Mouse (Mus musculus) c-Kit-positive CD71-negative TER-119-negative erythroid progenitor cells, embryonic 14.5 days (primary cell): ENCODE measurements around the gene Ypel2.
"Not testable (repeated sequence)": the region's sequence is repeated elsewhere in the genome, so short reads cannot be mapped to it uniquely, and the experiment has no call there.

ENCODE experiments used
- DNase-seq: peaks from one replicate; pipeline ENCODE4 v3.0.0-alpha.2; 2013; ENCODE audit warnings: low read depth

Gene Ypel2

DNA sequence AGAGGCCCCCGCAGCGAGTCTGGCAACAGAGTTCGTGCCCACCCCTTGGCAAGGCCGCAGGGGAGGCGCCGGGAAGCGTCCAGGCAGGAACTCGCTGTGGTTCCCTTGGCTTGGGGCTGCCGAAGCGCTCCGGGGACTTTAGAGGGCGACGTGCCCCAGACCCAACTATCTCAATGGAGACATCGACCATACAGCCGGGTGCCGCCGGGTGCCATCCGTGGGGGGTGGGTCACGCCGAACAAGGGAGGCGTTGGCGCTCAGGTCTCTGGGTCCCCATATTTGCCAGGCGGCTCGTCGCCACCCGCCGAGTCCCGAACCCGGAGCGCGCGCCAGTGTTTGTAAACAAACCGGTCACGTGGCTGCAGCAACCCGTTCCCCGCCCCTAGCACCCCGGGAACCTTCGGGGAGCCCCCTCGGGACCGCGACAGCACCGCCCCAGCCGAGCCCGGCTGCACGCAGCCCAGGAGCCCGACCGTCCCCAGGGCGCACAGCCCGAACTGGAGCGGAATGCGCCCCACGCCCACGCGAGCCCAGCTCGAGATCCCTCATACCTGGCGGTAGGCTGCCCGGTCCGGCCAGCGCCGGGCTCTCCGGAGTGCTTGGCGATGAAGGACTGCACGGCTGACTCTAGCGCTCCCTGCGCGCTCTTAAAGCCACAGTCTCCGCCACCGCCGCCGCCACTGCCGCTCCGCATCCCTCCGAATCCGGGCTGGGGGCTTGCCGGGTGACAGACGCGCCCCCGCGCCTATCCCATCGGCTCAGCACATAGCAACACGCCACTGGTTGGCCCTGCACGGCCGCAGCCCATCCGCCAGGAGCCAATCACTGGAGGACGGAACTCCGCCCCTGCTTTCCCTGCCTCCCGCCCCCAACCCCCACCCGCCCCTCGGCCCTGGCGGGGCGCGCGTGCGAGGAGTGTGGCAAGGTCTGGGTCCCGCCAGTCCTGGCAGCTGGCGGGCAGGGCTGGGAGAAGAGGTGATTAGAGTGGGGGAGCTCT is at the start of gene Ypel2:
Ypel2 (minus strand) TSS at position 667 of the 997 bp plus-strand sequence.
- DNase-seq = peak; percentile 77

DNA sequence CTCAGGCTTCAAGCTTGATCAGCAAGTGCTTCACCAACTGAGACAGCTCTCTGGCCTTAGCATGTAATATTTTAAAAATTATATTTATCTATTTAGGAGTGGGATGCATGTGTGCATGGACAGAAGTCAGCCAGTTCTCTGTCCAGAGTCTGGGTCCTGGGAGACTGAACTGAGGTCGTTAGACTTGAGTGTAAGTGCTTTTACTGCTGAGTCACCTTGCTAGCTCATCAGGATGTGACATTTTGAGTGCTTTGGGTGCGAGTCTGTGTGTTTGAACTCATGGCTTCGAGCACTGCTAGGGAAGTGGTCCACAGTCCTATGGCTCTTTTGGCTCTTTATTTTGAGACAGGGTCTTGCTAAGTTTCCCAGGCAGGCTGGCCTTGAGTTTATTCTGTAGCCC is 49.5 kb upstream of the Ypel2 start:
- no peak for DNase-seq

DNA sequence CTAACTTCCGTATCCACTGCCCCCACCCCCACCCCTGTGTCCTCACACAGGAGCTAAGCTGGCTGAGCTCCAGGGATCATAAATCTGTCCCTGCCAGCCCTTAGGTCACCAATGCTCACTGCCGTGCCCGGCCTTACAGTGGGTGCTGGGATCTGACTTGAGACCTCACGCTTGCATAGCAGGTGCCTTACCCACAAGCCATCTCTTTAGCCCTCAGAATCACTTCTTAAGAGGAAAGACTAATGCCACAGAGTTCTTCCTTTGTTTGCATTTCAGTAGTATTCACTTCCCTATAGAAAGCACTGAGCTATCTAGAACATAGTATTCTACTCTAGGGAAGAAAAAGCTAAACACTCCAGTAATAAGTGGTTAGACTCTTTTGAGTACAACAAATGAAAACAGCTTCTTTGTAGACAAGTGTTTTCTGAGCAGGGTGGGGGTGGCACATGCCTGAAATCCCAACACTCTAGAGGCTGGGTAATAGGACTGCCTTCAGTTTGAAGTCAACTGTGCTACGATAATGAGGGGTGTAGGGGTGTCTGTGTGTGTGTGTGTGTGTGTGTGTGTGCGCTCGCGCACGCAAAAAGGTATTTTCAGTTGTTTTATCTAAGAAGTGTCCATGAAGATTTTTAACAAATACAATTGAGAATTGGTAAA is 45.9 kb upstream of the Ypel2 start:
- peak; percentile 22 for DNase-seq

DNA sequence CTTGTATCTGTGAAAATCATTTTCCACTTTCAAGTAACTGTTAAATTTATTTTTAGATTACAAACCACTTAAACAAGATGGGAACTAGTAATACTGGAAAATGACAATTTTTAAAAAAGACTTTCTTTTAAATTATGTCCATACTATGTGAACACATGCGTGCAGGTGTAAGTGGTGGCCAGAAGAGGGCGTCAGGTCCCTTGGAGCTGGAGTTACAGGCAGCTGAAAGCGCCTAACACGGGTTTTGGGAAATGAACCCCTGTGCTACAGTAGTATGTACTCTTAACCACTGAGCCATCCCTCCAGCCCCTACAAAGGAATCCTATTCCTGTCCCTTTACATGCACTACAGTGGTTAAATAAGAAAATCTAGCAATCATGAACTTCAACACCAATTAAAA is 42.7 kb upstream of the Ypel2 start:
- DNase-seq = no peak

DNA sequence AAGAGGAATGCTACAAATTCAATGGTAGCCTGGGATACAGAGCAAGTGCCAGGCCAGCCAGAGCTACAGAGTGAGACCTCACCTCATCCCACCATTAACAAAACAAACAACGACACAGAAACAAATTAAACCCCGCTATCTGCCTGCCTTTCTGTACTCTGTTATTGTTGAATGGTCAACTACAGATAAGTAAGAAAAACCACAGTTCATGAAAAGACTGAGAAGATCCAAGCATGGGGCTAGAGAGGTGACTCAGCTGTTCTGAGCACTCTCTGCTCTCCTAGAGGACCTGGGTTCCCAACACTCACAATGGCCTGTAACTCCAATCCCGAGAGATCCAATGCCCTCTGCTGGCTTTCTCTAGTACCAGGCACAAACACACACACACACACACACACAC is 34.7 kb upstream of the Ypel2 start:
- no peak for DNase-seq

DNA sequence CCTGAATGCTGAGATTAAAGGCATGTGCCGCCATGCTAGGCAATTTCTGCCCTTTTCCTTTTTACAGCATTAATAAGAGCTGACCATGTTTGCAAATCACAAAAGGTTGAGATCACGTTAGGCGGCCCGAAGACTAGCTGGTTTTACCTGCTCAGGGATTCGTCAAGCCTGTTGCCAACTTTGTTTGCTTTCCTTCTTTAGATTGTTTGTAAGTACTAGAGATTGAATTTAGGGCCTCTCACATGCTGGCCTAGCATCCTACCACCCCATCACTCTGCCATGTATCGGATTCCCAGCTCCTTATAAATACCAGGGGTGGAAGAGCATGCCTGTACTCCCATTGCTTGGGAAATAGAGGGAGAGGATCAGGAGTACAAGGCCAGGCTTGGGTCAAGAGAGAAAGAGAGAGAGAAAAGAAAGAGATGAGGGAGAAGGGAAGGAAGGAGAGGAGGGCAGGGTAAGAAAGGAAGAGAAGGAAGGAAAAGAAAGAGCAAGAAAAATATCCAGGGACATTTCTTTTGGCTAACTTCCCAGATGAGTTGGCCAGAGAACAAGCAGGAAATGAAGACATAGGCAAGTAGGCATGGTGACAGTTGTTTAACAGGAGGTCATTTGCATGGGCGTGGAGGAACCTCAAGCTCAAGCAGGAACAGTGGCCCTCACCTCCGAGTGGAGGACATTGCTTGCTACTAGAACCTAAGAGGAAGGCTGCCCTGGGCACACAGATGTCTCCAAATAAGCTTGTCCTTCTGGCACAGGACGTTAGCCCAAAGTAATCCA is 32.8 kb upstream of the Ypel2 start:
- no peak for DNase-seq

DNA sequence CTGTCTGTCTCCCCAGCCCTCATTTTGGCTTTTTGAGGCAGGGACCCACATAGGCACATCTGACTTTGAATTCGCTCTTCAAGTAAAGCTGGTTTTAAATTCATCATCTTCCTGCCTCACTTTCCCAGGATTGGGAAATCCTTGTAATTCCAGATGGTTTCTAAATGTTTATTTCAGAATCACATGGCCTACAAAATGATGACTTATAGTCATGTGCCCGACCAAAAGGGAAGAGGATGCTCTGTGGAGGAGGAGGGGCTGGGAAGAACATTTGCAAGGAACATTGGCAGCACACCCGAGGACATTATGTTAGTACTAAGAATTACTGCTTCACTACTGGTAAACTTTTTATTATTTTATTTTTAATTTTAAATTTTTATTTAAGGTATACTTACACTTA is 31.8 kb upstream of the Ypel2 start:
- DNase-seq = no peak

DNA sequence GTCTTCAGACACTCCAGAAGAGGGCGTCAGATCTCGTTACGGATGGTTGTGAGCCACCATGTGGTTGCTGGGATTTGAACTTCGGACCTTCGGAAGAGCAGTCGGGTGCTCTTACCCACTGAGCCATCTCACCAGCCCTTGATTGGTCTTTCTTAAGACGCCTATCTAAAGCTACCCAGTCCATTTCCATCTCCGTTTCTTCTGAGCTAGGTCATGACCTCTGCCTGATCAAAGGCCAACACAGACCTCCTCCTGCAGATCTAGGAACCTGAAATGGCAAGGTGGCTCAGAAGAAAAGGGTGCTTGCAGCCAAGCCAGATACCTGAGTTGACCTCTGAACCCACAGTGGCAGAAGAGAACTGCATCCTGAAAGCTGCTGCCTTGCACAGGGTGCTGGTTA is 29.7 kb upstream of the Ypel2 start:
- not testable (repeated sequence) for DNase-seq

DNA sequence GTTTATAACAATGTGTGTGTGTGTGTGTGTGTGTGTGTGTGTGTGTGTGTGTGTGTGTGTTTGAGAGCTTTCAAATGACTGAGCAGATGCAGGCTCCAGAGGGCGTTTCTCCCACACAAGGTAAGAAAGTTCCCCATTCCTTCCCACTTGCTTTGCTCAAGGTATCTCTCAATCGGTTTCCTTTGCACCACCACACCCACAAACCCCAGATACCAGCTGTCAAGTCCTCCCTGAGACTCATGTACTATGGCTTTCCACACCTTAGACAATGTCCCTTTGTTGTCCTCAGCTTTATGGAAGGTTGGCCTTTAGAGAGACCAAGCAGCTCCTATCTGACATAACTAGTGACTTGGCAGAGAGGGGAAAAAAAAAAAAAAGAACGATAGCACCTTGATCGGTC is 29.3 kb upstream of the Ypel2 start:
- DNase-seq = no peak

DNA sequence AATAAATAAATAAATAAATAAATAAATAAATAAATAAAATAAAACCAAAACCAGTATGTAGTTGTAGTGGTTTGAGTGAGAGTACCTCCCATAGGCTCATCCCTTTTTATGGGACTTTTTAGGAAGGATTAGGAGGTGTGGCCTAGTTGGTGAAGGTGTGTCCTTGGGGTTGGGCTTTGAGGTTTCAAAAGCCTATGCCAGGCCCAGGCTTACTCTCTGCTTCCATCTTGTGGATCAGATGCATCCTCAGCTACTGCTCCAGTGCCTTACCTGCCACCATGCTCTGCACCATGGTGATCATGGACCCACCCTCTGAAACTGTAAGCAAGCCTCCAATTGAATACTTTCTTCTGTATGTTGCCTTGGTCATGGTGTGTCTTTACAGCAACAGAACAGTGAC is 28.0 kb upstream of the Ypel2 start:
- no peak for DNase-seq

DNA sequence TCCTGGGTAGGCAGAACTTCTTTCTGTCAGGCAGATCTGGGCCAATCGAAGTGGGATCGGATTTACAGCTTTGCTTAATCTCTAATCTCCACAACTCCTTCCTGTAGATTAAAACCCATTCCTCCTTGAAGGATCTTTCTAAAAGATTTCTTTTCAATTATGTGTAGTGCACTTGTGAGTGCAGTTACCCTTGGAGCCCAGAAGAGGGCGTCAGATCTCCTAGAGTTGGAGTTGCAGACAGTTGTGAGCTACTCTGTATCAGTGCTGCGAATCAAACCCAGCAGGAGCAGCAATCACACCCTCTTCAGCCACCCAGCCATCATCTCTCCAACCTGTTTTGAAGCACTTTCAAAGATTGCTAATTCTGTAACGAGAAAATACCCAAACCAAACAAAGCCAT is 26.9 kb upstream of the Ypel2 start:
- DNase-seq = no peak

DNA sequence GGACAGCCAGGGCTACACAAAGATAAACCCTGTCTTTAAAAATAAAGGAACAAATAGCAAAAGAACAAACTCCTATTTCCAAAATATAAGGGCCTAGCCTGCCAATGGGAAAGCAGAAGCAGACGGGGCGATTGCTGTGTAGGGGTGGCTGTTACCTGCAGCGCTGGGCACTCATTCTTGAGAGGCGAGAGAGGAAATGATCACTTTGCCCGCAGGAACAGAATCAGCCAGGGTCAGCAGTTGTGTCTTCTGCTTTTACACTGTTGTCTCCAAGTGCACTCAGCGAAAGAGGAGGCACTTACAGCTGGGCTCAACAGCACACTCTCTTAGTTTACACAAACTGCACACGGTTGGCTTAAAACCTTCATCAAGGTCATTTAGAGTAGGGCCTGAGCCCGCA is 25.9 kb upstream of the Ypel2 start:
- no peak for DNase-seq

DNA sequence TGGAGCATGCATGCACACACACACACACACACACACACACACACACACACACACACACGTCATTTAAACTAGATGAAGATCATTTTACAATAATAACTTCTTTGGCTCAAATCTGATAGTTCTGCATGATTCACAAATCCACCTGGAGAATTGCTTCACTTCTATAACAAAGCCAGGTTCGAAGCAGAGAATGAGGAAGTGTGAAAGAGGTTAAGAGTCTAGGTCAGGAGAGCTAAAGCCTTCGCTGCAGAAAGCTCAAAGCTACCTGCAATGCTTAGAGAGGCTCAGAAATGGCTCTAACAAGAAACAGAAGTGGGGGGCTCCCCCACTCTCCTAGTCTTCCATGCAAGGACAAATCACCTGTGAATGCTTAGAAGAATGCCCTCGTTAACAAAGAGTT is 24.6 kb upstream of the Ypel2 start:
- no peak for DNase-seq

DNA sequence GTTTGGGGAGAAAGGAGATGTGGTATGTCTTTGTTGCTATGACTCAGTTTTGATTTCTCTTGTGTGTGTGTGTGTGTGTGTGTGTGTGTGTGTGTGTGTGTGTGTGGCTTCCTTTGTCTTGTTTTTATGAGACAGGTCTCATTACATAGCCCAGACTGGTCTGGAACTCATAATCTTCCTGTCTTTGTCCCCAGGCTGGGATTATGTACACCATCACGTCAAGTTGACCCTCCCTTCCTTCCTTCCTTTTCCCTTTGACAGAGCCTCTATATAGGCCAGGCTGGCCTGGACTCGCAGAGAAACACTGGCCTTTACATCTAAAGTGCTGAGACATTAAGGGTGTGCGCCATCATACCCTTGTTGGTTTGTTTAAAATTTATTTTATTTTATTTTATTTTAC is 22.2 kb upstream of the Ypel2 start:
- no peak for DNase-seq

DNA sequence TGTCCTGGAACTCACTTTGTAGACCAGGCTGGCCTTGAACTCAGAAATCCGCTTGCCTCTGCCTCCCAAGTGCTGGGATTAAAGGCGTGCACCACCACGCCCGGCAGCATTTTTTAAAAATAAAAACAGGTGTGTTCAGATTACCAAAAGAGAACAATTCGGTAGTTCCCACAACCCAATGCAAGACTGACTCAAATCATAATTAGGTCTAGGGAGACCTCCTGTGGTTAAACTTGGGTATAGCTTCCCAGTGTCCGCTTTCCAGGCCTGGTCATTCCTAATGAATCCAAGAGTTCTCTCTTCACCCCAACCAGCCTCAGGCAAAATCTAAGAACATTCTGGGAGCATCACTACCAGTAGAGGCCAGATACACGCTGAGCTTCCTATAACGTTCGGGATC is 17.0 kb upstream of the Ypel2 start:
- no peak for DNase-seq

DNA sequence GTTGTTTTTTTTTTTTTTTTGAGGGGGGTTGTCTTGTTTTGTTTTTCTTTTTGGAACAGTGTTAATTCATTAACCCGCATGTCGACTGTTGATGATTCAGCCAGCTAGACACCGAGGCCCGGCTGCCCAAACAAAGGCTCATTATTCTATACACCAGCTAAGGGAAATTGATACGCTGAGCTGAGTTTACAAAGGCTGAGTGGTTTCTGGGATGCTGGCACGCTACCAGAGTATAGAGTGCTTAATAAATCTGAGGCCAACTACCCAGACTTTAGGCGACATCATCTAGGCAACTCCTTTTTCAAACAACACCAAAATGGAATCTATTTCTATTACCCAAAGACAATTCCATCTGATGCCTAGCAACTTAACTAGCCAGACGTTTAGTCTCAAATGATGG is 13.9 kb upstream of the Ypel2 start:
- DNase-seq = no peak

DNA sequence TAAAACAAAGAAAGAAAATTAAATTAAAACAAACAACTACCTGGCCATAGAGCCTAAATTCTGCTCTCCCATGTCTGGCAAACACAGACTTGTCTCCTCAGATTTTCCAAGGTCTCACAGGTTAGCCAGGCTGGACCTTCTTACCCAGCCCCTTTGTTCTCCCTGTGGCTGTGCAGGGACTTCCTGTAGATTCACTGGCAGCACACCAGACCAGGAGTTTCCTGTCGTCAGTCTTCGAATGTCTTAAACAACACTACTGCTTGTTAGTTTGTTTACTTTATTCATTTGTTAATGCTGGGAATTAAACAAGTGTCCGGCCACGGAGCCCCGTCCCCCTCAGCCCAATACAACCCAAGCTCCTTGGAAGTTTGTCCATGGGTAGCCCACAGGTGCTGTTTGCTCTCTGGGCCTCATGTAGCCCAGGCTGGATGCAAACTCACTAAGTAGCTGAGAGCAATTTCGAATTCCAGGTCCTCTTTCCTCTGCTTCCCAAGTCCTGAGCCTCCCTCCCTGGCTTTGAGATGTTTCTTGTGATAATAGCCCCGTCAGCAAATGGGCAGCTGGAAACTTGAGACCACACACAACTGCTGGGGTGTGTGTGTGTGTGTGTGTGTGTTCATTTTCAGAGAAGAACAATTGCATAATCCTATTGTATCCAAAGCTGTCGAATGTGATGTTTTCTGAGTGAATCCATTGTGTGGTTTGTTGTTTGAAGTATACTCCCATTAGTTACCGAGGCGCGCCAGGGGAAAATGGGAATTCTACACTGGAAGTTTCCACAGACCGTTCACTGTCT is 11.7 kb upstream of the Ypel2 start:
- DNase-seq = no peak

DNA sequence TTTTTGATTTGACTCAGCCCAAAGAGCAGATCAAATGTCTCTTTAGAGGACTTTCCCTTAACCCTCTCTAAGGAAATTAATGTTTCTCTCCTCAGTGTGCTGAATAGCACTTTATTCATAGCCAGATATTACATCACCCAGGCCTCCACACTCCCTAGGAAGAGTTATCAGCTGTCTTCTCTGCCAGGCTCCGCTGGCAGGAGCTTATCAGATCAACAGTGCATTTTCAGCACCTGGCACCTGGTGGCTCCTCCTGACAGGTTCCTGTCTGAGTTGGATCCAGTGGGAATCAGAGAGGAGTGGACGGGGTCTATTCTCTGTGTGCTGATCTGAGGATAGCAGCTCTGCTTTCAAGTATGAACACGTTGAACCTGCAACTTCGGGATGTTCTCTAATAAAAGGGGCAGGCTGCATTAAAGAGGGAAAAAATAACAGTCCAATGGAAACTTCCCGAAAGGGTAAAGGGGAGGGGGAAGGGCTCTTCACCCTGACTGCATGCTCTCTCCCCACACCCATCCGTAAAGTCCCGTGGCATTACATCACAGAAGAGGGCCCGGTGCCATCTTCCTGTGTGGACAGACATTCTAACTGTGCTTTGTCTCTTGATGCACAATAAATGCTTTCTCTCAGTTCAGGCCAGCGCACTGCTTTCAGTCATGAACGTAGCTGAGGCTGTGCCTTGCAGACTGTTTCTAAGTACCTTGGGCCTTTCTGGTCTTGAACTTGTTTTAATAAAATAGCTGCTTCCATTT is 8.7 kb upstream of the Ypel2 start:
- DNase-seq = no peak

DNA sequence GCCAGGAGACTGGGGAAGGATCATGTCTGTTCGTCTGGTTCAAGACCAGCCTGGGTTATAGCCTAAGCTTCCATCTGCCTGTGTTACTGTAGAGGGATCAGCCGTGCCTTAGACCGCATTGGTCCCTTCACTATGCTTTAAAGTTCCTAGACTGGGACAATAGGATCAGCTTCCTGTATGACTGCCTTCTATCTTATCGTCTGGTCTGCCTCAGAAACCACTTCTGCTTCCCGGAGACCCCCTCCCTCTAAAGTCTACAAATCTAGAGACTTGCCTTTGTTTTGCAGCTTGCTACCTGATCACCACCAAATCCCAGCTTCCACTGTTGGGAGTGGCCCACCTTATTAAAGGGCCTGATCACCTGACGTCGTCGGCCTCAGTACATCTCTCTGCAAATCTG is 7.7 kb upstream of the Ypel2 start:
- DNase-seq = no peak

DNA sequence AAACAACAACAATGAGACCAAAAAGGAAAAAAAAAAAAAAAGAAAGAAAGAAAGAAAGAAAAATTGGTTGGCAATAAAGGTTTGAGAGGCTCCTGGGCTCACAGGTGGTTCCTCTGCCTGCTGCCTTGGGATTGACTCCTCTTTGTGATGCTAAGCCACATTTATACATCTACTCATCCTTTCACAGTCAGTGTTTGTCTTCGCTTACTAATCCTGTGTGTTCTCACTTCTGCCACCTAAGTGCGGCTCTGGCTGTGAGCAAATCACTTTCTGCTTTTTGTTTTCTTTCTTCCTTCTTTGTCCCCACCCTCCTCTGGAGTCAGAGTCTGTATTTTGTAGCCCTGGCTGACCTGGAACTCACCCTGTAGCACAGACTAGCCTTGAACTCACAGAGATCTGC is 2.8 kb upstream of the Ypel2 start:
- no peak for DNase-seq

DNA sequence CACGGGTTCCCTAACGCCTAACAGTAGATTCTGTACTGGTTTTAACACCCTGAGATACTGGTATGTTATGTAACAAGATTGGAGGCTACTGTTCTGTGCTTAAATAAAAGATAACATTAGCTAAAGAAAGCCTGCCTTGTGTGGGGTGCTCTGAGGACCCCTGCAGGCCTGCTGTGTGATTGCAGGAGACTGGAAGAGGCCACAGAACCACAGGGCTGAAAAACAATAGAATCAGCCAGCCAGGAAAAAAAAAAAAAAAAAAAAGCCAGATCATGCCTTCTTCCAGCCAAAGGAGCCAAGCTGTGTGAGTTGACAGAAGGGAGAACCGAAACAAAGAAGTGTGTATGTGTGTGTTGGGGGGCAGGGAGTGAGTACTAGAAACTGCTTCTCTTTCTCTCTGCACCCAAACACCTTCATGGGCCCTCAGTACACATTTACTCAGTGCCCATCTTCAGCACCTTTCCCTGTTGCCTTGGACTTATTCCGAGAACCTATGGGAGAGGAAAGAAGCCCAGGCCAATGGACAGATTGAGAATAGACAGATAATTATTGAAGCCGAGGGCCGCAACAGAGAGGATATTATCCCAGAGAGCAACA is 2.2 kb upstream of the Ypel2 start:
- peak; percentile 50 for DNase-seq
